Mouse (Mus musculus): Measurements from ENCODE around the gene Gm20388. TPM values are rescaled to one million over a fixed set of nuclear protein-coding genes. Genes with fewer than 3 reads are reported as not detected.

The Gm20388 gene
- polyA plus RNA-seq, 1 experiment from 2014 or later = not detected

GRCm38 (mm10) chr8:120562680-120563347 lies 652.2 kb downstream of the Gm20388 start:
- no peak for ATAC-seq (ENCODE audit: low FRiP score)
- no peak overlapping the region for H3K4me2 ChIP-seq (replicated peaks)
- H3K27ac ChIP-seq = peak overlapping the region; percentile 64
- no peak overlapping the region for H3K4me3 ChIP-seq (replicated peaks; ENCODE audit: low read length)
- 81% methylated on average over 18 of the region's 18 CpGs for WGBS
- H3K9ac ChIP-seq = no peak overlapping the region
- DNase-seq (ENCODE audit: low spot score) = no peak
- no peaks in the 10 kb centered on the region for H3K9me3 ChIP-seq (ENCODE audit: control insufficient read depth, low read length)
- H3K27me3 ChIP-seq (ENCODE audit: control insufficient read depth, insufficient read depth, low read length) = no peaks in the 10 kb centered on the region
- peaks cover 18% of the 10 kb centered on the region for H3K36me3 ChIP-seq (replicated peaks; ENCODE audit: control insufficient read depth, insufficient read depth)
- peaks cover 83% of the 10 kb centered on the region for H3K4me1 ChIP-seq (replicated peaks; ENCODE audit: control insufficient read depth, insufficient read depth, low read length)

- ATAC-seq (ENCODE audit: low FRiP score) (no peak; the same call in 1 of the 2 replicates), DNase-seq (ENCODE audit: low spot score) (peak; percentile 62)
- peaks cover 23% of the 10 kb centered on the region for H3K36me3 ChIP-seq (replicated peaks; ENCODE audit: control insufficient read depth, insufficient read depth)
- H3K9ac ChIP-seq = no peak overlapping the region
- no peaks in the 10 kb centered on the region for H3K27me3 ChIP-seq (ENCODE audit: control insufficient read depth, insufficient read depth, low read length)
- H3K27ac ChIP-seq = peak overlapping the region; percentile 64
- no peak overlapping the region for H3K4me2 ChIP-seq (replicated peaks)
- H3K4me1 ChIP-seq (replicated peaks; ENCODE audit: control insufficient read depth, insufficient read depth, low read length) = peaks cover 79% of the 10 kb centered on the region
- WGBS = 9% methylated on average over 8 of the region's 8 CpGs
- no peak overlapping the region for H3K4me3 ChIP-seq (replicated peaks; ENCODE audit: low read length)
- no peaks in the 10 kb centered on the region for H3K9me3 ChIP-seq (ENCODE audit: control insufficient read depth, low read length)
Measured at GRCm38 (mm10) chr8:120563348-120563724, 652.7 kb downstream of the Gm20388 start.

- Histone ChIP-seq H3K4me2 (replicated peaks) (peak overlapping the region; percentile 23), H3K9ac (0 out of 2 replicates have a peak overlapping the region, but pooled peaks have one; percentile 26)
Measured at GRCm38 (mm10) chr8:120563851-120564837, 653.5 kb downstream of the Gm20388 start.

GRCm38 (mm10) chr8:120565151-120565711 lies 654.6 kb downstream of the Gm20388 start:
- Histone ChIP-seq H3K9me3 (ENCODE audit: control insufficient read depth, low read length) (no peaks in the 10 kb centered on the region), H3K4me1 (replicated peaks; ENCODE audit: control insufficient read depth, insufficient read depth, low read length) (peaks cover 60% of the 10 kb centered on the region), H3K36me3 (replicated peaks; ENCODE audit: control insufficient read depth, insufficient read depth) (peaks cover 41% of the 10 kb centered on the region), H3K27me3 (ENCODE audit: control insufficient read depth, insufficient read depth, low read length) (no peaks in the 10 kb centered on the region), H3K4me2 (replicated peaks) (no peak overlapping the region), H3K4me3 (replicated peaks; ENCODE audit: low read length) (no peak overlapping the region), H3K27ac (peak overlapping the region; percentile 64), H3K9ac (peak overlapping the region; percentile 28; the same call in 1 of the 2 replicates)
- DNase-seq (ENCODE audit: low spot score) (no peak), ATAC-seq (ENCODE audit: low FRiP score) (no peak; the same call in 1 of the 2 replicates)
- 11% methylated on average over 7 of the region's 7 CpGs for WGBS

More at GRCm38 (mm10) chr8:120563851-120564837, 653.5 kb downstream of the Gm20388 start:
- Histone ChIP-seq H3K4me1 (replicated peaks; ENCODE audit: control insufficient read depth, insufficient read depth, low read length) (peaks cover 71% of the 10 kb centered on the region), H3K9me3 (ENCODE audit: control insufficient read depth, low read length) (no peaks in the 10 kb centered on the region), H3K27me3 (ENCODE audit: control insufficient read depth, insufficient read depth, low read length) (no peaks in the 10 kb centered on the region), H3K27ac (peak overlapping the region; percentile 64), H3K36me3 (replicated peaks; ENCODE audit: control insufficient read depth, insufficient read depth) (peaks cover 31% of the 10 kb centered on the region), H3K4me3 (replicated peaks; ENCODE audit: low read length) (no peak overlapping the region)
- peak; percentile 44; the same call in 1 of the 2 replicates for ATAC-seq (ENCODE audit: low FRiP score)
- peak; percentile 79 for DNase-seq (ENCODE audit: low spot score)
- WGBS = 13% methylated on average over 20 of the region's 20 CpGs

GRCm38 (mm10) chr8:120566681-120567080 lies 656.0 kb downstream of the Gm20388 start:
- H3K36me3 ChIP-seq (replicated peaks; ENCODE audit: control insufficient read depth, insufficient read depth) = peaks cover 55% of the 10 kb centered on the region
- H3K27me3 ChIP-seq (ENCODE audit: control insufficient read depth, insufficient read depth, low read length) = no peaks in the 10 kb centered on the region
- DNase-seq (ENCODE audit: low spot score) (no peak), ATAC-seq (ENCODE audit: low FRiP score) (no peak)
- 75% methylated on average over 8 of the region's 8 CpGs for WGBS
- no peaks in the 10 kb centered on the region for H3K9me3 ChIP-seq (ENCODE audit: control insufficient read depth, low read length)
- no peak overlapping the region for H3K4me2 ChIP-seq (replicated peaks)
- peaks cover 49% of the 10 kb centered on the region for H3K4me1 ChIP-seq (replicated peaks; ENCODE audit: control insufficient read depth, insufficient read depth, low read length)
- no peak overlapping the region for H3K9ac ChIP-seq
- H3K27ac ChIP-seq = no peak overlapping the region
- no peak overlapping the region for H3K4me3 ChIP-seq (replicated peaks; ENCODE audit: low read length)

GRCm38 (mm10) chr8:120567731-120568130 lies 657.1 kb downstream of the Gm20388 start:
- Histone ChIP-seq H3K4me1 (replicated peaks; ENCODE audit: control insufficient read depth, insufficient read depth, low read length) (peaks cover 39% of the 10 kb centered on the region), H3K27ac (no peak overlapping the region), H3K4me2 (replicated peaks) (no peak overlapping the region), H3K27me3 (ENCODE audit: control insufficient read depth, insufficient read depth, low read length) (no peaks in the 10 kb centered on the region), H3K9me3 (ENCODE audit: control insufficient read depth, low read length) (no peaks in the 10 kb centered on the region), H3K4me3 (replicated peaks; ENCODE audit: low read length) (no peak overlapping the region), H3K9ac (no peak overlapping the region), H3K36me3 (replicated peaks; ENCODE audit: control insufficient read depth, insufficient read depth) (peaks cover 66% of the 10 kb centered on the region)
- DNase-seq (ENCODE audit: low spot score) = no peak
- WGBS = 96% methylated on average over 17 of the region's 17 CpGs
- no peak for ATAC-seq (ENCODE audit: low FRiP score)

- peaks cover 34% of the 10 kb centered on the region for H3K4me1 ChIP-seq (replicated peaks; ENCODE audit: control insufficient read depth, insufficient read depth, low read length)
- H3K36me3 ChIP-seq (replicated peaks; ENCODE audit: control insufficient read depth, insufficient read depth) = peaks cover 71% of the 10 kb centered on the region
- H3K27me3 ChIP-seq (ENCODE audit: control insufficient read depth, insufficient read depth, low read length) = no peaks in the 10 kb centered on the region
- no peak overlapping the region for H3K4me2 ChIP-seq (replicated peaks)
- WGBS = 96% methylated on average over 37 of the region's 37 CpGs
- no peak overlapping the region for H3K27ac ChIP-seq
- no peaks in the 10 kb centered on the region for H3K9me3 ChIP-seq (ENCODE audit: control insufficient read depth, low read length)
- DNase-seq (ENCODE audit: low spot score) (no peak), ATAC-seq (ENCODE audit: low FRiP score) (no peak)
- no peak overlapping the region for H3K9ac ChIP-seq
- no peak overlapping the region for H3K4me3 ChIP-seq (replicated peaks; ENCODE audit: low read length)
Measured at GRCm38 (mm10) chr8:120568164-120568798, 657.6 kb downstream of the Gm20388 start.

- H3K4me3 ChIP-seq (replicated peaks; ENCODE audit: low read length) = no peak overlapping the region
- no peak overlapping the region for H3K27ac ChIP-seq
- H3K9ac ChIP-seq = no peak overlapping the region
- H3K4me2 ChIP-seq (replicated peaks) = no peak overlapping the region
- no peak for ATAC-seq (ENCODE audit: low FRiP score)
- H3K36me3 ChIP-seq (replicated peaks; ENCODE audit: control insufficient read depth, insufficient read depth) = peaks cover 80% of the 10 kb centered on the region
- no peaks in the 10 kb centered on the region for H3K9me3 ChIP-seq (ENCODE audit: control insufficient read depth, low read length)
- peaks cover 25% of the 10 kb centered on the region for H3K4me1 ChIP-seq (replicated peaks; ENCODE audit: control insufficient read depth, insufficient read depth, low read length)
- no peaks in the 10 kb centered on the region for H3K27me3 ChIP-seq (ENCODE audit: control insufficient read depth, insufficient read depth, low read length)
- DNase-seq (ENCODE audit: low spot score) = no peak
- 97% methylated on average over 14 of the region's 17 CpGs for WGBS
Measured at GRCm38 (mm10) chr8:120569123-120569522, 658.5 kb downstream of the Gm20388 start.
